Mouse (Mus musculus): ENCODE data around the gene Zfp689. TPM values are rescaled to one million over a fixed set of nuclear protein-coding genes. Genes with fewer than 3 reads are reported as not detected.
"Not testable (repeated sequence)": the region's sequence is repeated elsewhere in the genome, so short reads cannot be mapped to it uniquely, and the experiment has no call there.

The Zfp689 gene
- total RNA-seq, 1 experiment from 2014 or later = 2.1 TPM

GRCm38 (mm10) chr7:127411418-127411817, 37.5 kb downstream of the Zfp689 start:
- ATAC-seq (ENCODE audit: extremely low read depth, insufficient number of reproducible peaks, low FRiP score, poor library complexity, severe bottlenecking) = no peak

GRCm38 (mm10) chr7:127406002-127406987, 42.7 kb downstream of the Zfp689 start, which contains the start of gene Zfp764:
Zfp764 (minus strand) TSS chr7:127406822.
- peak; percentile 86 for ATAC-seq (ENCODE audit: extremely low read depth, insufficient number of reproducible peaks, low FRiP score, poor library complexity, severe bottlenecking)

GRCm38 (mm10) chr7:127404101-127404500, 44.9 kb downstream of the Zfp689 start:
- ATAC-seq (ENCODE audit: extremely low read depth, insufficient number of reproducible peaks, low FRiP score, poor library complexity, severe bottlenecking) = not testable (repeated sequence)

- ATAC-seq (ENCODE audit: extremely low read depth, insufficient number of reproducible peaks, low FRiP score, poor library complexity, severe bottlenecking) = no peak
Measured at GRCm38 (mm10) chr7:127402980-127403379, 46.0 kb downstream of the Zfp689 start.

- ATAC-seq (ENCODE audit: extremely low read depth, insufficient number of reproducible peaks, low FRiP score, poor library complexity, severe bottlenecking) = no peak
Measured at GRCm38 (mm10) chr7:127400355-127400754, 48.6 kb downstream of the Zfp689 start.

GRCm38 (mm10) chr7:127393944-127394333, 55.0 kb downstream of the Zfp689 start:
- ATAC-seq (ENCODE audit: extremely low read depth, insufficient number of reproducible peaks, low FRiP score, poor library complexity, severe bottlenecking) = no peak

- peak; percentile 98 for ATAC-seq (ENCODE audit: extremely low read depth, insufficient number of reproducible peaks, low FRiP score, poor library complexity, severe bottlenecking)
Measured at GRCm38 (mm10) chr7:127393157-127393943, 55.6 kb downstream of the Zfp689 start, which contains the start of gene E430018J23Rik. E430018J23Rik (minus strand) TSS chr7:127393629.

GRCm38 (mm10) chr7:127392251-127392824, 56.6 kb downstream of the Zfp689 start:
- no peak for ATAC-seq (ENCODE audit: extremely low read depth, insufficient number of reproducible peaks, low FRiP score, poor library complexity, severe bottlenecking)

Other genes starting within 250 kb of the Zfp689 start
- 92.2 and 99.7 TPM in 2 replicates for gene Tbc1d10b, start 240.7 kb downstream of the Zfp689 start, total RNA-seq (2017)
- gene Mylpf, start 240.3 kb downstream of the Zfp689 start, total RNA-seq (2017) = 8.6 and 10.9 TPM in 2 replicates
- gene Zfp553, start 216.1 kb downstream of the Zfp689 start, total RNA-seq (2017) = 17.9 and 18.5 TPM in 2 replicates
- 189 and 198 TPM in 2 replicates for gene Sept1, start 216.0 kb downstream of the Zfp689 start, total RNA-seq (2017)
- gene Zfp771, start 204.9 kb downstream of the Zfp689 start, total RNA-seq (2017) = 6.1 and 7.4 TPM in 2 replicates
- 6.8 and 8.0 TPM in 2 replicates for gene Dctpp1, start 188.4 kb downstream of the Zfp689 start, total RNA-seq (2017)
- 193 and 208 TPM in 2 replicates for gene Sephs2, start 175.1 kb downstream of the Zfp689 start, total RNA-seq (2017)
- 144 and 148 TPM in 2 replicates for gene Itgal, start 152.9 kb downstream of the Zfp689 start, total RNA-seq (2017)
- 5.4 and 6.8 TPM in 2 replicates for gene Zfp768, start 103.6 kb downstream of the Zfp689 start, total RNA-seq (2017)
- 23.5 and 24.2 TPM in 2 replicates for gene Zfp747, start 73.1 kb downstream of the Zfp689 start, total RNA-seq (2017)
- gene 9130019O22Rik, start 62.0 kb downstream of the Zfp689 start, total RNA-seq (2017) = 7.7 and 8.7 TPM in 2 replicates
- 7.7 and 9.8 TPM in 2 replicates for gene E430018J23Rik, start 55.5 kb downstream of the Zfp689 start, total RNA-seq (2017)
- 19.3 and 24.2 TPM in 2 replicates for gene Zfp764, start 42.3 kb downstream of the Zfp689 start, total RNA-seq (2017)
- 21.1 and 22.7 TPM in 2 replicates for gene Zfp688, start 27.1 kb downstream of the Zfp689 start, total RNA-seq (2017)
- gene Prr14, start 10.5 kb upstream of the Zfp689 start, total RNA-seq (2017) = 129 and 155 TPM in 2 replicates
- 92.1 and 93.0 TPM in 2 replicates for gene Fbrs, start 30.0 kb upstream of the Zfp689 start, total RNA-seq (2017)
- 38.2 and 45.9 TPM in 2 replicates for gene Srcap, start 62.8 kb upstream of the Zfp689 start, total RNA-seq (2017)
- gene Gm42715, start 70.4 kb upstream of the Zfp689 start, total RNA-seq (2017) = 11.8 and 12.4 TPM in 2 replicates
- gene Tmem265, start 112.2 kb upstream of the Zfp689 start, total RNA-seq (2017) = 0.58 and 9.6 TPM in 2 replicates
- 74.8 and 88.3 TPM in 2 replicates for gene Phkg2, start 124.2 kb upstream of the Zfp689 start, total RNA-seq (2017)
- 11.8 and 16.8 TPM in 2 replicates for gene Ccdc189, start 139.4 kb upstream of the Zfp689 start, total RNA-seq (2017)
- gene Rnf40, start 139.6 kb upstream of the Zfp689 start, total RNA-seq (2017) = 127 and 137 TPM in 2 replicates
- 1.7 and 2.2 TPM in 2 replicates for gene Zfp629, start 166.6 kb upstream of the Zfp689 start, total RNA-seq (2017)

All from neutrophil, adult 5-6 weeks (primary cell).